Mouse (Mus musculus): Measurements from ENCODE around the gene Tmem210. TPM values are rescaled to one million over a fixed set of nuclear protein-coding genes. Genes with fewer than 3 reads are reported as not detected.

The Tmem210 gene
- polyA plus RNA-seq, 1 experiment from 2014 or later: not detected

GRCm38 (mm10) chr2:25318971-25319773 is 31.2 kb downstream of the Tmem210 start, which contains the start of gene Grin1:
TSS of gene Grin1 (minus strand) at chr2:25319187.
- no peaks in the 10 kb centered on the region for H3K9me3 ChIP-seq (replicated peaks; ENCODE audit: control insufficient read depth, low read length)
- H3K9ac ChIP-seq (replicated peaks; ENCODE audit: low read length): no peak within 1 kb of the TSS
- peak; percentile 85 for DNase-seq (ENCODE audit: low spot score)

GRCm38 (mm10) chr2:25320084-25320483 is 32.1 kb downstream of the Tmem210 start:
- Histone ChIP-seq H3K36me3 (replicated peaks; ENCODE audit: control insufficient read depth, insufficient read depth, low read depth, low read length) (no peaks in the 10 kb centered on the region), H3K9me3 (replicated peaks; ENCODE audit: control insufficient read depth, low read length) (no peaks in the 10 kb centered on the region), H3K27ac (replicated peaks; ENCODE audit: low read depth, low read length) (no peak overlapping the region), H3K4me2 (ENCODE audit: low read depth, low read length) (no peak overlapping the region), H3K4me1 (ENCODE audit: control insufficient read depth, insufficient read depth, low read length) (no peaks in the 10 kb centered on the region), H3K9ac (replicated peaks; ENCODE audit: low read length) (no peak overlapping the region), H3K27me3 (ENCODE audit: control insufficient read depth, insufficient read depth, low read length) (peaks cover 20% of the 10 kb centered on the region), H3K4me3 (ENCODE audit: low read depth, low read length) (no peak overlapping the region)
- no peak for ATAC-seq (replicated peaks; ENCODE audit: insufficient number of reproducible peaks, low FRiP score, low TSS enrichment, low read depth)
- DNase-seq (ENCODE audit: low spot score): no peak
- WGBS: 38% methylated on average over 2 of the region's 2 CpGs

More at GRCm38 (mm10) chr2:25318971-25319773, 31.2 kb downstream of the Tmem210 start, which contains the start of gene Grin1:
- H3K4me3 ChIP-seq (ENCODE audit: low read depth, low read length): peak within 1 kb of the TSS; percentile 28
- H3K4me2 ChIP-seq (ENCODE audit: low read depth, low read length): peak within 1 kb of the TSS; percentile 57
- 0 out of 2 replicates have a peak, but pooled peaks have one; percentile 65 for ATAC-seq (replicated peaks; ENCODE audit: insufficient number of reproducible peaks, low FRiP score, low TSS enrichment, low read depth)
- no peaks in the 10 kb centered on the region for H3K4me1 ChIP-seq (ENCODE audit: control insufficient read depth, insufficient read depth, low read length)
- H3K27ac ChIP-seq (replicated peaks; ENCODE audit: low read depth, low read length): no peak within 1 kb of the TSS
- H3K27me3 ChIP-seq (ENCODE audit: control insufficient read depth, insufficient read depth, low read length): peaks cover 22% of the 10 kb centered on the region
- WGBS: 10% methylated on average over 55 of the region's 58 CpGs
- H3K36me3 ChIP-seq (replicated peaks; ENCODE audit: control insufficient read depth, insufficient read depth, low read depth, low read length): no peaks in the 10 kb centered on the region

GRCm38 (mm10) chr2:25326036-25326435 is 38.1 kb downstream of the Tmem210 start:
- ATAC-seq (replicated peaks; ENCODE audit: insufficient number of reproducible peaks, low FRiP score, low TSS enrichment, low read depth) (no peak), DNase-seq (ENCODE audit: low spot score) (no peak)
- Histone ChIP-seq H3K9ac (replicated peaks; ENCODE audit: low read length) (no peak overlapping the region), H3K27ac (replicated peaks; ENCODE audit: low read depth, low read length) (no peak overlapping the region), H3K4me2 (ENCODE audit: low read depth, low read length) (no peak overlapping the region), H3K9me3 (replicated peaks; ENCODE audit: control insufficient read depth, low read length) (no peaks in the 10 kb centered on the region), H3K36me3 (replicated peaks; ENCODE audit: control insufficient read depth, insufficient read depth, low read depth, low read length) (no peaks in the 10 kb centered on the region), H3K4me3 (ENCODE audit: low read depth, low read length) (no peak overlapping the region), H3K4me1 (ENCODE audit: control insufficient read depth, insufficient read depth, low read length) (no peaks in the 10 kb centered on the region), H3K27me3 (ENCODE audit: control insufficient read depth, insufficient read depth, low read length) (no peaks in the 10 kb centered on the region)
- WGBS: 77% methylated on average over 2 of the region's 2 CpGs

- ATAC-seq (replicated peaks; ENCODE audit: insufficient number of reproducible peaks, low FRiP score, low TSS enrichment, low read depth) (no peak), DNase-seq (ENCODE audit: low spot score) (peak; percentile 33)
- 41% methylated on average over 7 of the region's 7 CpGs for WGBS
- H3K36me3 ChIP-seq (replicated peaks; ENCODE audit: control insufficient read depth, insufficient read depth, low read depth, low read length): no peaks in the 10 kb centered on the region
- no peaks in the 10 kb centered on the region; the same call in none of the 2 replicates for H3K4me1 ChIP-seq (ENCODE audit: control insufficient read depth, insufficient read depth, low read length)
- no peak overlapping the region for H3K27ac ChIP-seq (replicated peaks; ENCODE audit: low read depth, low read length)
- no peak overlapping the region for H3K4me2 ChIP-seq (ENCODE audit: low read depth, low read length)
- H3K9me3 ChIP-seq (replicated peaks; ENCODE audit: control insufficient read depth, low read length): no peaks in the 10 kb centered on the region
- H3K9ac ChIP-seq (replicated peaks; ENCODE audit: low read length): no peak overlapping the region
- H3K27me3 ChIP-seq (ENCODE audit: control insufficient read depth, insufficient read depth, low read length): no peaks in the 10 kb centered on the region
- H3K4me3 ChIP-seq (ENCODE audit: low read depth, low read length): no peak overlapping the region
Observed at GRCm38 (mm10) chr2:25328440-25328839, 40.5 kb downstream of the Tmem210 start.

- H3K27ac ChIP-seq (replicated peaks; ENCODE audit: low read depth, low read length): no peak overlapping the region
- ATAC-seq (replicated peaks; ENCODE audit: insufficient number of reproducible peaks, low FRiP score, low TSS enrichment, low read depth): no peak
- H3K9me3 ChIP-seq (replicated peaks; ENCODE audit: control insufficient read depth, low read length): no peaks in the 10 kb centered on the region
- peak overlapping the region; percentile 94 for H3K4me3 ChIP-seq (ENCODE audit: low read depth, low read length)
- H3K9ac ChIP-seq (replicated peaks; ENCODE audit: low read length): peak overlapping the region; percentile 96
- H3K36me3 ChIP-seq (replicated peaks; ENCODE audit: control insufficient read depth, insufficient read depth, low read depth, low read length): peaks cover 3% of the 10 kb centered on the region; the same call in 1 of the 2 replicates
- DNase-seq (ENCODE audit: low spot score): no peak
- 59% methylated on average over 9 of the region's 9 CpGs for WGBS
- no peaks in the 10 kb centered on the region for H3K27me3 ChIP-seq (ENCODE audit: control insufficient read depth, insufficient read depth, low read length)
- no peaks in the 10 kb centered on the region; the same call in none of the 2 replicates for H3K4me1 ChIP-seq (ENCODE audit: control insufficient read depth, insufficient read depth, low read length)
- peak overlapping the region; percentile 54 for H3K4me2 ChIP-seq (ENCODE audit: low read depth, low read length)
Observed at GRCm38 (mm10) chr2:25331470-25331869, 43.5 kb downstream of the Tmem210 start.

GRCm38 (mm10) chr2:25332286-25333160 is 44.6 kb downstream of the Tmem210 start, which contains the start of gene Man1b1:
TSS of gene Man1b1 (plus strand) at chr2:25332338.
- H3K27ac ChIP-seq (replicated peaks; ENCODE audit: low read depth, low read length): peak within 1 kb of the TSS; percentile 76
- DNase-seq (ENCODE audit: low spot score): peak; percentile 100
- WGBS: under 1% methylated on average over 78 of the region's 78 CpGs
- peak within 1 kb of the TSS; percentile 83 for H3K4me2 ChIP-seq (ENCODE audit: low read depth, low read length)
- peaks cover 3% of the 10 kb centered on the region; the same call in 1 of the 2 replicates for H3K36me3 ChIP-seq (replicated peaks; ENCODE audit: control insufficient read depth, insufficient read depth, low read depth, low read length)
- H3K4me1 ChIP-seq (ENCODE audit: control insufficient read depth, insufficient read depth, low read length): no peaks in the 10 kb centered on the region; the same call in none of the 2 replicates
- ATAC-seq (replicated peaks; ENCODE audit: insufficient number of reproducible peaks, low FRiP score, low TSS enrichment, low read depth): peak; percentile 95
- H3K27me3 ChIP-seq (ENCODE audit: control insufficient read depth, insufficient read depth, low read length): no peaks in the 10 kb centered on the region
- H3K9me3 ChIP-seq (replicated peaks; ENCODE audit: control insufficient read depth, low read length): no peaks in the 10 kb centered on the region
- peak within 1 kb of the TSS; percentile 94 for H3K4me3 ChIP-seq (ENCODE audit: low read depth, low read length)
- H3K9ac ChIP-seq (replicated peaks; ENCODE audit: low read length): peak within 1 kb of the TSS; percentile 96

GRCm38 (mm10) chr2:25333569-25333968 is 45.6 kb downstream of the Tmem210 start:
- Histone ChIP-seq H3K9me3 (replicated peaks; ENCODE audit: control insufficient read depth, low read length) (no peaks in the 10 kb centered on the region), H3K27ac (replicated peaks; ENCODE audit: low read depth, low read length) (no peak overlapping the region), H3K4me2 (ENCODE audit: low read depth, low read length) (peak overlapping the region; percentile 83; the same call in 1 of the 2 replicates), H3K36me3 (replicated peaks; ENCODE audit: control insufficient read depth, insufficient read depth, low read depth, low read length) (peaks cover 6% of the 10 kb centered on the region; the same call in 1 of the 2 replicates), H3K4me1 (ENCODE audit: control insufficient read depth, insufficient read depth, low read length) (no peaks in the 10 kb centered on the region; the same call in none of the 2 replicates), H3K4me3 (ENCODE audit: low read depth, low read length) (peak overlapping the region; percentile 94), H3K9ac (replicated peaks; ENCODE audit: low read length) (peak overlapping the region; percentile 83), H3K27me3 (ENCODE audit: control insufficient read depth, insufficient read depth, low read length) (no peaks in the 10 kb centered on the region)
- WGBS: 84% methylated on average over 2 of the region's 2 CpGs
- DNase-seq (ENCODE audit: low spot score): no peak
- ATAC-seq (replicated peaks; ENCODE audit: insufficient number of reproducible peaks, low FRiP score, low TSS enrichment, low read depth): no peak

Data from embryonic facial prominence, embryonic 11.5 days (tissue).